Comparison of ENCODE assay signal across 10 mouse cellular contexts in the genomic region with DNA sequence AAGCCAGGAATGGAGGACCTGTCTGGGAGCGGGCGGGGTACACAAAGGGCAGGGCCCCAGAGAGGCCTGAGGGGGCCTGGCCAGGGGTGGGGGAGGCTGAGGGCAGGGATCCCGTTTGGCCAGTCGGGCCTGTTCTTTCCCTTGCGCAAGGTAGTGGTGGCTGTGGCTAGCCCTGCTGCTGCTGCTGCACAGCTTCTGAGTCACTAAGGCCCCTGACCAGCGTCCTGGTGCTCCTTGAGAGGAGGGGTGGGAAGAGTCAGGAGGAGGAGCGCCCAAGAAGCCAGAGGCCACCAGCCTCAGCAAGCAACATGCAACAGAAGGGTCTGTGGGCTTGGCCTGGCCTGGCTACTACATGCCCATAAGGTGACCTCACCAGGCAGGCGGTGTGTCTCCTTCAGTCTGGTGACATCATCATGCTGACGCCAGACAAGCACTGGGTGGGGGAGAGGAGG. TPM values are rescaled to one million over a fixed set of nuclear protein-coding genes. Genes with fewer than 3 reads are reported as not detected.
DNase-seq lines count a peak whose midpoint lies in the region; ATAC-seq and TF ChIP-seq lines count a peak whose summit lies in the region.
"Had no signal": no experiment of that assay in that cellular context is flagged by ENCODE, and none has a peak within 500 bp of the region (broad histone marks: within the 10 kb centered on the region; RNA-seq: fewer than 3 reads in every experiment).

No protein-coding gene starts in this region.

- peak overlapping the region; percentile 14 for H3K4me2 ChIP-seq in heart, embryonic 11.5 days
- no peak overlapping the region for H3K4me2 ChIP-seq in intestine, embryonic 16.5 days (ENCODE audit: low read depth, low read length)
- H3K4me2 ChIP-seq: heart, embryonic 13.5 days had no signal

- 39% methylated on average over 9 of the region's 9 CpGs for WGBS in heart, embryonic 11.5 days (ENCODE audit: insufficient replicate concordance)
- WGBS in intestine, embryonic 16.5 days: 24% methylated on average over 9 of the region's 9 CpGs

- no peak overlapping the region for H3K27ac ChIP-seq in heart, embryonic 11.5 days (ENCODE audit: low read depth, low read length)
- no peak overlapping the region for H3K27ac ChIP-seq in intestine, embryonic 16.5 days (ENCODE audit: low read length)
- no peak overlapping the region for H3K27ac ChIP-seq in gastrocnemius, adult 2 months
- H3K27ac ChIP-seq: heart, embryonic 13.5 days had no signal

- no peaks in the 10 kb centered on the region for H3K36me3 ChIP-seq in heart, embryonic 11.5 days (ENCODE audit: control insufficient read depth, insufficient read depth, low read length)
- no peaks in the 10 kb centered on the region for H3K36me3 ChIP-seq in intestine, embryonic 16.5 days (ENCODE audit: control insufficient read depth, insufficient read depth, low read length)
- H3K36me3 ChIP-seq: heart, embryonic 13.5 days had no signal

- H3K9ac ChIP-seq in heart, embryonic 11.5 days (ENCODE audit: low read depth, low read length): no peak overlapping the region
- H3K9ac ChIP-seq in intestine, embryonic 16.5 days (ENCODE audit: low read depth, low read length): 0 out of 2 replicates have a peak overlapping the region, but pooled peaks have one; percentile 51
- H3K9ac ChIP-seq: heart, embryonic 13.5 days had no signal

- ATAC-seq in heart, embryonic 11.5 days (replicated peaks; ENCODE audit: insufficient number of reproducible peaks, low FRiP score, low TSS enrichment): no peak
- peak; percentile 89 for ATAC-seq in intestine, embryonic 16.5 days
- ATAC-seq in megakaryocyte, adult 5-6 weeks (ENCODE audit: poor library complexity, severe bottlenecking): peak; percentile 73

- no peak for TF ChIP-seq CTCF in gastrocnemius, adult 2 months (IDR thresholded peaks at IDR 0.05)

- no peaks in the 10 kb centered on the region for H3K9me3 ChIP-seq in heart, embryonic 11.5 days (replicated peaks; ENCODE audit: control insufficient read depth, low read length)
- H3K9me3 ChIP-seq in intestine, embryonic 16.5 days (ENCODE audit: control insufficient read depth, low read length): no peaks in the 10 kb centered on the region
- H3K9me3 ChIP-seq: heart, embryonic 13.5 days had no signal

- H3K27me3 ChIP-seq in heart, embryonic 11.5 days (ENCODE audit: control insufficient read depth, insufficient read depth, low read length): peaks cover 16% of the 10 kb centered on the region
- 0 out of 2 replicates have a peak, but pooled peaks cover 2% of the 10 kb centered on the region for H3K27me3 ChIP-seq in intestine, embryonic 16.5 days (replicated peaks; ENCODE audit: control insufficient read depth, insufficient read depth, low read length)

- intact Hi-C loops in heart, postnatal 36 days (cut with DNase I): no loop called here
- intact Hi-C loops in gastrocnemius, adult 2 months (cut with DNase I): no loop called here
- intact Hi-C loops in left cerebral cortex, postnatal 36 days (cut with DNase I): loop anchor here (10.0 kb wide), 1 partner anchor 189 kb away; no protein-coding TSS in a partner anchor

- H3K4me1 ChIP-seq in heart, embryonic 11.5 days (ENCODE audit: control insufficient read depth, insufficient read depth, low read length): no peaks in the 10 kb centered on the region
- H3K4me1 ChIP-seq in intestine, embryonic 16.5 days (ENCODE audit: control insufficient read depth, insufficient read depth, low read length): peaks cover 27% of the 10 kb centered on the region

- no peak overlapping the region for H3K4me3 ChIP-seq in heart, embryonic 11.5 days (ENCODE audit: low read depth, low read length)
- no peak overlapping the region for H3K4me3 ChIP-seq in intestine, embryonic 16.5 days (ENCODE audit: low read length)
- H3K4me3 ChIP-seq in gastrocnemius, adult 2 months: no peak overlapping the region
- H3K4me3 ChIP-seq: heart, embryonic 13.5 days had no signal

- DNase-seq in heart, postnatal 36 days: no peak
- DNase-seq in 416B (ENCODE audit: low read depth): peak; percentile 89
- DNase-seq in gastrocnemius, adult 2 months: no peak
- no peak for DNase-seq in gastrocnemius, postnatal 4 days (ENCODE audit: low spot score in 2 of 2)
- DNase-seq in left cerebral cortex, postnatal 36 days (ENCODE audit: low spot score in 2 of 2): no peak
- DNase-seq: kidney, postnatal 10 days had no signal

RNA-seq across cellular contexts. Expression of a gene that starts 5.8 kb away (rescaled TPM):
- polyA plus RNA-seq in heart, embryonic 11.5 days (2014; fragmentation: Nextera tagmentation; extraction: Ambion mirVana): 0.08 and 0.20 TPM in 2 replicates
- under 1 TPM; 0.08 to 0.30 TPM for total RNA-seq in heart, postnatal 36 days (2021)
- polyA plus RNA-seq in intestine, embryonic 16.5 days (2015; fragmentation: Nextera tagmentation; extraction: Ambion mirVana): 2.8 and 3.8 TPM in 2 replicates
- total RNA-seq in megakaryocyte, adult 5-6 weeks (2015): 0.66 and 1.2 TPM in 2 replicates
- 1.3 and 2.1 TPM in 2 replicates for total RNA-seq in megakaryocyte, adult 5-6 weeks (2017)
- total RNA-seq in gastrocnemius, adult 2 months (2021): under 1 TPM in 1 of 2 experiments, not detected in 1; 0.06 TPM
- total RNA-seq in gastrocnemius, postnatal 4 days (2021): under 1 TPM; 0.21 to 0.25 TPM
- 1 to 10 TPM; 2.3 to 3.9 TPM for total RNA-seq in left cerebral cortex, postnatal 36 days (2021)

RNA-seq across cellular contexts. Expression of a gene that starts 13.1 kb away (rescaled TPM):
- 0.18 and 0.44 TPM in 2 replicates for polyA plus RNA-seq in heart, embryonic 11.5 days (2014; fragmentation: Nextera tagmentation; extraction: Ambion mirVana)
- 1 to 10 TPM; 2.7 to 2.9 TPM for total RNA-seq in heart, postnatal 36 days (2021)
- polyA plus RNA-seq in intestine, embryonic 16.5 days (2015; fragmentation: Nextera tagmentation; extraction: Ambion mirVana): 2.0 and 2.5 TPM in 2 replicates
- total RNA-seq in megakaryocyte, adult 5-6 weeks (2015): 95.6 and 105 TPM in 2 replicates
- 231 and 235 TPM in 2 replicates for total RNA-seq in megakaryocyte, adult 5-6 weeks (2017)
- under 1 TPM; 0.38 to 0.73 TPM for total RNA-seq in gastrocnemius, adult 2 months (2021)
- 1 to 10 TPM; 3.3 to 3.5 TPM for total RNA-seq in gastrocnemius, postnatal 4 days (2021)
- total RNA-seq in left cerebral cortex, postnatal 36 days (2021): 1 to 10 TPM; 1.7 to 1.8 TPM

RNA-seq across cellular contexts. Expression of a gene that starts 15.1 kb away (rescaled TPM):
- polyA plus RNA-seq in heart, embryonic 11.5 days (2014; fragmentation: Nextera tagmentation; extraction: Ambion mirVana): 0.49 and 0.51 TPM in 2 replicates
- total RNA-seq in heart, postnatal 36 days (2021): not detected
- polyA plus RNA-seq in intestine, embryonic 16.5 days (2015; fragmentation: Nextera tagmentation; extraction: Ambion mirVana): 0.60 and 1.1 TPM in 2 replicates
- 0.09 TPM in 1 of 2 replicates, not detected in the other for total RNA-seq in megakaryocyte, adult 5-6 weeks (2015)
- 0.16 and 0.59 TPM in 2 replicates for total RNA-seq in megakaryocyte, adult 5-6 weeks (2017)
- not detected for total RNA-seq in gastrocnemius, adult 2 months (2021)
- under 1 TPM; 0.74 to 0.83 TPM for total RNA-seq in gastrocnemius, postnatal 4 days (2021)
- 10 to 100 TPM in 1 of 2 experiments, 1 to 10 TPM in 1; 7.9 to 10.9 TPM for total RNA-seq in left cerebral cortex, postnatal 36 days (2021)

RNA-seq across cellular contexts. Expression of a gene that starts 30.2 kb away (rescaled TPM):
- 49.5 and 51.3 TPM in 2 replicates for polyA plus RNA-seq in heart, embryonic 11.5 days (2014; fragmentation: Nextera tagmentation; extraction: Ambion mirVana)
- 10 to 100 TPM; 79.4 to 95.6 TPM for total RNA-seq in heart, postnatal 36 days (2021)
- 83.5 and 99.0 TPM in 2 replicates for polyA plus RNA-seq in intestine, embryonic 16.5 days (2015; fragmentation: Nextera tagmentation; extraction: Ambion mirVana)
- 26.1 and 38.4 TPM in 2 replicates for total RNA-seq in megakaryocyte, adult 5-6 weeks (2015)
- total RNA-seq in megakaryocyte, adult 5-6 weeks (2017): 16.0 and 27.3 TPM in 2 replicates
- 100 to 1,000 TPM in 1 of 2 experiments, 10 to 100 TPM in 1; 93.2 to 101 TPM for total RNA-seq in gastrocnemius, adult 2 months (2021)
- 100 to 1,000 TPM in 1 of 2 experiments, 10 to 100 TPM in 1; 97.9 to 112 TPM for total RNA-seq in gastrocnemius, postnatal 4 days (2021)
- 100 to 1,000 TPM; 161 to 185 TPM for total RNA-seq in left cerebral cortex, postnatal 36 days (2021)

RNA-seq across cellular contexts. Expression of a gene that starts 30.2 kb away (rescaled TPM):
- polyA plus RNA-seq in heart, embryonic 11.5 days (2014; fragmentation: Nextera tagmentation; extraction: Ambion mirVana): 24.8 and 30.9 TPM in 2 replicates
- total RNA-seq in heart, postnatal 36 days (2021): 10 to 100 TPM; 27.7 to 28.4 TPM
- 57.6 and 60.9 TPM in 2 replicates for polyA plus RNA-seq in intestine, embryonic 16.5 days (2015; fragmentation: Nextera tagmentation; extraction: Ambion mirVana)
- total RNA-seq in megakaryocyte, adult 5-6 weeks (2015): 6.5 and 9.7 TPM in 2 replicates
- 37.1 and 39.2 TPM in 2 replicates for total RNA-seq in megakaryocyte, adult 5-6 weeks (2017)
- 10 to 100 TPM; 29.4 to 30.4 TPM for total RNA-seq in gastrocnemius, adult 2 months (2021)
- 10 to 100 TPM; 22.4 to 24.9 TPM for total RNA-seq in gastrocnemius, postnatal 4 days (2021)
- 10 to 100 TPM; 39.6 to 48.0 TPM for total RNA-seq in left cerebral cortex, postnatal 36 days (2021)

Comparison
In these comparisons a context has a peak if more than half of its experiments do, and no peak if none do; other contexts are left out.
1. RNA of a gene that starts 13.1 kb away (total RNA-seq): 95.6 to 235 TPM in megakaryocyte, adult 5-6 weeks; 3.3 to 3.5 TPM in gastrocnemius, postnatal 4 days, 2.7 to 2.9 TPM in heart, postnatal 36 days, 1.7 to 1.8 TPM in left cerebral cortex, postnatal 36 days and 0.38 to 0.73 TPM in gastrocnemius, adult 2 months; every median in the first group is over 10 times any median in the second.
2. RNA of a gene that starts 15.1 kb away (total RNA-seq): 7.9 to 10.9 TPM in left cerebral cortex, postnatal 36 days; 0.74 to 0.83 TPM in gastrocnemius, postnatal 4 days, 0.09 to 0.59 TPM in megakaryocyte, adult 5-6 weeks, not detected in heart, postnatal 36 days and not detected in gastrocnemius, adult 2 months; every median in the first group is over 4 times any median in the second.